In genomic region chr17:62782826-62783404, GRCm38 (mm10) we compare ENCODE assay signal across 9 mouse cellular contexts.
DNase-seq lines count a peak whose midpoint lies in the region; ATAC-seq and TF ChIP-seq lines count a peak whose summit lies in the region.
"Had no signal": no experiment of that assay in that cellular context is flagged by ENCODE, and none has a peak within 500 bp of the region (broad histone marks: within the 10 kb centered on the region; RNA-seq: fewer than 3 reads in every experiment).

No protein-coding gene starts in this region.

- no peak for TF ChIP-seq POLR2A in lung, adult 2 months (IDR thresholded peaks at IDR 0.05; ENCODE audit: borderline replicate concordance, extremely low read depth, low read depth, low read length)

- no peaks in the 10 kb centered on the region for H3K36me3 ChIP-seq in heart, embryonic 16.5 days (ENCODE audit: control insufficient read depth, insufficient read depth)

- TF ChIP-seq CTCF in lung, adult 2 months (IDR thresholded peaks at IDR 0.05; ENCODE audit: insufficient read depth, low read length) = no peak

- peak overlapping the region; percentile 87 for H3K27ac ChIP-seq in brown adipose tissue, adult 24 weeks (replicated peaks; ENCODE audit: low read depth, low read length)
- H3K27ac ChIP-seq in heart, embryonic 16.5 days (ENCODE audit: low read length) = peak overlapping the region; percentile 64

- ATAC-seq in frontal cortex, adult (ENCODE audit: low TSS enrichment) = peak; percentile 20; the same call in 1 of the 2 replicates
- ATAC-seq in heart, embryonic 16.5 days (replicated peaks; ENCODE audit: extremely low read depth, insufficient read depth, low FRiP score) = peak; percentile 39
- no peak for ATAC-seq in CD4-positive, CD25-positive, alpha-beta regulatory T cell, adult 4 months
- ATAC-seq: midbrain, embryonic 16.5 days had no signal

- H3K27me3 ChIP-seq in heart, embryonic 16.5 days (ENCODE audit: control insufficient read depth, insufficient read depth, low read length) = no peaks in the 10 kb centered on the region

- H3K9ac ChIP-seq in heart, embryonic 16.5 days (ENCODE audit: low read length) = peak overlapping the region; percentile 57

- peaks cover 1% of the 10 kb centered on the region; the same call in 1 of the 2 replicates for H3K4me1 ChIP-seq in brown adipose tissue, adult 24 weeks (ENCODE audit: control insufficient read depth, insufficient read depth, insufficient read length, low read length)
- H3K4me1 ChIP-seq in heart, embryonic 16.5 days (ENCODE audit: control insufficient read depth, insufficient read depth, low read length) = peaks cover 20% of the 10 kb centered on the region
- H3K4me1 ChIP-seq in lung, adult 2 months (ENCODE audit: control insufficient read depth, insufficient read depth, low read length) = no peaks in the 10 kb centered on the region; the same call in 1 of the 2 replicates

- intact Hi-C loops in left cerebral cortex, postnatal 25 days (cut with DNase I) = no loop called here

- peak overlapping the region; percentile 44 for H3K4me2 ChIP-seq in heart, embryonic 16.5 days (ENCODE audit: low read depth, low read length)

- no peak overlapping the region for H3K4me3 ChIP-seq in brown adipose tissue, adult 24 weeks (ENCODE audit: insufficient read depth, low read depth, low read length)
- peak overlapping the region; percentile 8; the same call in 1 of the 2 replicates for H3K4me3 ChIP-seq in heart, embryonic 16.5 days (ENCODE audit: low read length)
- H3K4me3 ChIP-seq in lung, adult 2 months (replicated peaks; ENCODE audit: extremely low read depth, low read depth, low read length) = no peak overlapping the region

- no peak for DNase-seq in frontal cortex, postnatal 14 days (ENCODE audit: low spot score in 2 of 2)
- DNase-seq in lung, adult 2 months = peak; percentile 45
- DNase-seq in yolk sac, embryonic 10.5 days (ENCODE audit: low spot score) = no peak
- DNase-seq in left cerebral cortex, postnatal 25 days (ENCODE audit: low spot score in 2 of 2) = no peak

- H3K9me3 ChIP-seq in heart, embryonic 16.5 days (replicated peaks; ENCODE audit: control insufficient read depth, low read length) = no peaks in the 10 kb centered on the region

- 28% methylated on average over 13 of the region's 13 CpGs for WGBS in heart, embryonic 16.5 days
- WGBS in lung, adult 2 months = 37% methylated on average over 13 of the region's 13 CpGs
